ENCODE assay signal across 10 mouse cellular contexts in the genomic region with DNA sequence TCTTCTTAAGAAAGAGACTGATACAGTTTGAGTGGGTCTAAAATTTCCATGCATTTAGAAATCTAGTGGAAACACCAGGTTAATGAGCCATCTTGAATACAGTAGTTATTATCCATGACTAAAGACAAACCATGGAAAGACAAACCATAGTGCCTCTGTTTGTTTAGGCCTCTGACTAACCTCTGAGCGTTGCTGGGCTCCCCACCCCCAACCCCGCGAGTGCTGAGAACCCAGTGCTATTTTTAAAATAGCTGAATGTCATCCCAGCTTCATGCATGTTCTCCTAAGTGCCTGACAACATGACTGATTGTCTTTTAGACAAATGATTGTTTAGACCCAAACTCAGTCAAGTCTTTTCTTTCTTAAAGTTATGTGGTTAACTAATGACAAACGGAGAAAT. TPM values are rescaled to one million over a fixed set of nuclear protein-coding genes. Genes with fewer than 3 reads are reported as not detected.
DNase-seq lines count a peak whose midpoint lies in the region; ATAC-seq and TF ChIP-seq lines count a peak whose summit lies in the region.
"Had no signal": no experiment of that assay in that cellular context is flagged by ENCODE, and none has a peak within 500 bp of the region (broad histone marks: within the 10 kb centered on the region; RNA-seq: fewer than 3 reads in every experiment).

No protein-coding gene starts in this region.

- no peak overlapping the region for H3K4me3 ChIP-seq in layer of hippocampus, adult 2 months
- no peak overlapping the region for H3K4me3 ChIP-seq in heart, adult 2 months
- H3K4me3 ChIP-seq in myocyte, result no peak overlapping the region
- H3K4me3 ChIP-seq in hindbrain, embryonic 13.5 days, result no peak overlapping the region

- no peak for TF ChIP-seq CTCF in layer of hippocampus, adult 2 months (conservative IDR thresholded peaks at IDR 0.05)
- TF ChIP-seq CTCF in heart, adult 2 months (IDR thresholded peaks at IDR 0.05), result no peak

- H3K79me2 ChIP-seq in heart, adult 2 months (replicated peaks; ENCODE audit: control insufficient read depth, insufficient read depth, low read length), result no peaks in the 10 kb centered on the region
- H3K79me2 ChIP-seq in myocyte (ENCODE audit: control insufficient read depth, insufficient read depth), result no peaks in the 10 kb centered on the region

- WGBS in heart, adult 2 months, result 23% methylated on average over 4 of the region's 4 CpGs
- WGBS in hindbrain, embryonic 13.5 days, result 27% methylated on average over 4 of the region's 4 CpGs

- no peaks in the 10 kb centered on the region for H3K9me3 ChIP-seq in hindbrain, embryonic 13.5 days

- no peak for DNase-seq in layer of hippocampus, adult 2 months (ENCODE audit: low spot score in 2 of 2)
- DNase-seq in layer of hippocampus, postnatal 14 days (ENCODE audit: low spot score in 2 of 2), result no peak
- DNase-seq in adipocyte (ENCODE audit: low spot score), result peak; percentile 57
- peak; percentile 42 to 65 for DNase-seq in heart, adult 2 months
- no peak for DNase-seq in kidney, postnatal 36 days
- DNase-seq: kidney, adult 2 months had no signal

- H3K4me1 ChIP-seq in heart, adult 2 months (ENCODE audit: control insufficient read depth, insufficient read depth, low read length), result peaks cover 3% of the 10 kb centered on the region; the same call in 1 of the 2 replicates
- peaks cover 13% of the 10 kb centered on the region; the same call in 1 of the 2 replicates for H3K4me1 ChIP-seq in hindbrain, embryonic 13.5 days (replicated peaks)

- H3ac ChIP-seq in myocyte (ENCODE audit: control insufficient read depth, insufficient read length), result no peak overlapping the region

- no peak for TF ChIP-seq EP300 in heart, adult 2 months (IDR thresholded peaks at IDR 0.05; ENCODE audit: insufficient read depth, low read depth, low read length)

- H3K4me2 ChIP-seq in myocyte (ENCODE audit: low read depth), result peak overlapping the region; percentile 78
- no peak overlapping the region for H3K4me2 ChIP-seq in hindbrain, embryonic 13.5 days
- H3K4me2 ChIP-seq: liver, embryonic 11.5 days had no signal

- no peak for ATAC-seq in hindbrain, embryonic 13.5 days (ENCODE audit: low FRiP score)
- ATAC-seq in inflammation-experienced regulatory T-cells, adult 6 months, result no peak

- no peak for TF ChIP-seq POLR2A in heart, adult 2 months (IDR thresholded peaks at IDR 0.05; ENCODE audit: insufficient read depth, low read depth, low read length)
- no peak for TF ChIP-seq POLR2A in myocyte (IDR thresholded peaks at IDR 0.05; ENCODE audit: insufficient read length, low read depth)

- H3K9ac ChIP-seq in heart, adult 2 months (ENCODE audit: low read depth, low read length), result no peak overlapping the region
- no peak overlapping the region for H3K9ac ChIP-seq in hindbrain, embryonic 13.5 days

- H3K36me3 ChIP-seq in heart, adult 2 months (ENCODE audit: control insufficient read depth, insufficient read depth, low read length), result peaks cover 5% of the 10 kb centered on the region; the same call in 1 of the 2 replicates
- no peaks in the 10 kb centered on the region for H3K36me3 ChIP-seq in myocyte (ENCODE audit: control insufficient read depth, insufficient read depth)
- H3K36me3 ChIP-seq in hindbrain, embryonic 13.5 days, result no peaks in the 10 kb centered on the region

- H3K27me3 ChIP-seq in heart, adult 2 months (ENCODE audit: control insufficient read depth, insufficient read depth, low read length), result no peaks in the 10 kb centered on the region
- H3K27me3 ChIP-seq in myocyte (ENCODE audit: control insufficient read depth, insufficient read depth, insufficient read length), result no peaks in the 10 kb centered on the region
- H3K27me3 ChIP-seq in hindbrain, embryonic 13.5 days, result no peaks in the 10 kb centered on the region

- H3K27ac ChIP-seq in layer of hippocampus, adult 2 months, result peak overlapping the region; percentile 28; the same call in 1 of the 2 replicates
- peak overlapping the region; percentile 83 for H3K27ac ChIP-seq in heart, adult 2 months
- no peak overlapping the region for H3K27ac ChIP-seq in hindbrain, embryonic 13.5 days

- intact Hi-C loops in heart, adult 2 months (cut with DNase I), result loop anchor here (2.0 to 5.0 kb wide), 2 partner anchors 192 to 271 kb away; no protein-coding TSS in a partner anchor

TF ChIP-seq in myocyte, 11 proteins besides CTCF, POLR2A, EP300 and RAD21:
- TF ChIP-seq MYOD1 (IDR thresholded peaks at IDR 0.05; ENCODE audit: control insufficient read depth in 1 of 3, insufficient read length in 2 of 3, low read depth in 2 of 3), result no peak
- TF ChIP-seq REST (IDR thresholded peaks at IDR 0.05; ENCODE audit: insufficient read depth, insufficient read length), result no peak
- no peak for TF ChIP-seq TCF12 (IDR thresholded peaks at IDR 0.05; ENCODE audit: insufficient read depth, poor library complexity, severe bottlenecking)
- TF ChIP-seq POLR2AphosphoS2 (IDR thresholded peaks at IDR 0.05; ENCODE audit: insufficient read length, low read depth), result no peak
- TF ChIP-seq CEBPB (IDR thresholded peaks at IDR 0.05; ENCODE audit: insufficient read depth, poor library complexity, severe bottlenecking), result no peak
- TF ChIP-seq MYOG (IDR thresholded peaks at IDR 0.05; ENCODE audit: control insufficient read depth in 1 of 3, insufficient read depth in 1 of 3, insufficient read length in 2 of 3, low read depth in 2 of 3), result no peak
- no peak for TF ChIP-seq USF1 (IDR thresholded peaks at IDR 0.05; ENCODE audit: low read depth)
- TF ChIP-seq E2F4 (IDR thresholded peaks at IDR 0.05; ENCODE audit: insufficient read depth), result no peak
- no peak for TF ChIP-seq TCF3 (IDR thresholded peaks at IDR 0.05; ENCODE audit: insufficient read length, low read depth)
- TF ChIP-seq SRF (IDR thresholded peaks at IDR 0.05; ENCODE audit: control insufficient read depth, insufficient read length, low read depth), result no peak
- TF ChIP-seq MAX (IDR thresholded peaks at IDR 0.05; ENCODE audit: low read depth), result no peak

RNA-seq across cellular contexts. Expression of a gene that starts 39.0 kb away (rescaled TPM):
- total RNA-seq in layer of hippocampus, adult 2 months (2021), result 10 to 100 TPM; 14.2 to 18.2 TPM
- total RNA-seq in layer of hippocampus, postnatal 14 days (2021), result 10 to 100 TPM; 14.5 to 19.0 TPM
- total RNA-seq in heart, adult 2 months (2021), result 1 to 10 TPM; 3.8 to 4.0 TPM
- polyA plus RNA-seq in heart, adult 2 months (2012; rRNA removed), result 8.0 and 11.7 TPM in 2 replicates
- 7.8 TPM for polyA plus RNA-seq in myocyte (2012; fragmentation: generic; extraction: Trizol)
- polyA plus RNA-seq in hindbrain, embryonic 13.5 days (2015; fragmentation: Nextera tagmentation; extraction: Ambion mirVana), result 10.9 and 14.3 TPM in 2 replicates
- 1 to 10 TPM; 3.0 to 6.4 (median 6.3) TPM for polyA plus RNA-seq in inflammation-experienced regulatory T-cells, adult 6 months (2017; shearing (Covaris generic))

RNA-seq across cellular contexts. Expression of a gene that starts 39.1 kb away (rescaled TPM):
- 10 to 100 TPM in 1 of 2 experiments, 1 to 10 TPM in 1; 9.7 to 13.0 TPM for total RNA-seq in layer of hippocampus, adult 2 months (2021)
- total RNA-seq in layer of hippocampus, postnatal 14 days (2021), result 10 to 100 TPM in 1 of 2 experiments, 1 to 10 TPM in 1; 9.5 to 10.7 TPM
- 10 to 100 TPM; 51.8 to 52.4 TPM for total RNA-seq in heart, adult 2 months (2021)
- 16.0 and 29.7 TPM in 2 replicates for polyA plus RNA-seq in heart, adult 2 months (2012; rRNA removed)
- polyA plus RNA-seq in myocyte (2012; fragmentation: generic; extraction: Trizol), result 8.0 TPM
- 12.9 and 15.1 TPM in 2 replicates for polyA plus RNA-seq in hindbrain, embryonic 13.5 days (2015; fragmentation: Nextera tagmentation; extraction: Ambion mirVana)
- 10 to 100 TPM; 15.0 to 18.6 (median 15.2) TPM for polyA plus RNA-seq in inflammation-experienced regulatory T-cells, adult 6 months (2017; shearing (Covaris generic))

Comparison
In these comparisons a context has a peak if more than half of its experiments do, and no peak if none do; other contexts are left out.
1. DNase-seq: peak in adipocyte (single experiment) and heart, adult 2 months (2 of 2); none in layer of hippocampus, adult 2 months (0 of 2), layer of hippocampus, postnatal 14 days (0 of 2) and kidney, postnatal 36 days (0 of 2).